Mouse (Mus musculus) hindbrain, embryonic 11.5 days (tissue): ENCODE measurements around the gene Ptcd2. TPM values are rescaled to one million over a fixed set of nuclear protein-coding genes. Genes with fewer than 3 reads are reported as not detected.

Experiments
- ATAC-seq: fragments of 200-750 bp; cut with Nextera tagmentation; 2 replicates; pipeline ENCODE4 v1.8.0; 2017; ENCODE audit warnings: mild to moderate bottlenecking, moderate TSS enrichment, moderate library complexity; ENCODE audit not compliant: low FRiP score
- DNase-seq: peaks from one replicate; pipeline ENCODE4 v3.0.0-alpha.2; 2015; ENCODE audit warnings: low spot score
- H3K27ac ChIP-seq: fragments of 300-500 bp; sonication (generic); 2 replicates; pipeline ENCODE4 v1.5.1; 2014; ENCODE audit warnings: mild to moderate bottlenecking, low read depth, low read length
- H3K27me3 ChIP-seq: fragments of 300-500 bp; sonication (generic); 2 replicates; pipeline ENCODE4 v1.6.1; 2014; ENCODE audit warnings: mild to moderate bottlenecking, low read length, moderate library complexity, mixed read lengths; ENCODE audit not compliant: control insufficient read depth, insufficient read depth
- H3K36me3 ChIP-seq: fragments of 300-500 bp; sonication (generic); 2 replicates; pipeline ENCODE4 v1.6.1; 2014; ENCODE audit warnings: mild to moderate bottlenecking, low read length, moderate library complexity, mixed read lengths; ENCODE audit not compliant: control insufficient read depth, insufficient read depth
- H3K4me1 ChIP-seq: fragments of 300-500 bp; sonication (generic); replicated peaks from 2 replicates; pipeline ENCODE4 v1.6.1; 2014; ENCODE audit warnings: low read length, mixed read lengths; ENCODE audit not compliant: control insufficient read depth, insufficient read depth
- H3K4me2 ChIP-seq: fragments of 300-500 bp; sonication (generic); replicated peaks from 2 replicates; pipeline ENCODE4 v1.6.1; 2014; ENCODE audit warnings: mild to moderate bottlenecking, low read depth, low read length
- H3K4me3 ChIP-seq: fragments of 300-500 bp; sonication (generic); 2 replicates; pipeline ENCODE4 v1.5.1; 2014; ENCODE audit warnings: low read depth, low read length
- H3K9ac ChIP-seq: fragments of 300-500 bp; sonication (generic); 2 replicates; pipeline ENCODE4 v1.6.1; 2014; ENCODE audit warnings: low read depth, low read length
- H3K9me3 ChIP-seq: fragments of 300-500 bp; sonication (generic); 2 replicates; pipeline ENCODE4 v1.6.1; 2016; ENCODE audit warnings: low read length; ENCODE audit not compliant: control insufficient read depth
- WGBS: fragments of 180-500 bp; shearing (Covaris S2); extraction: QIAGEN DNeasy Blood & Tissue Kit; methylation state at CpG from one replicate; pipeline ENCODE4 v1.1.7; 2014; 5-methylcytosine and 5-hydroxymethylcytosine counted together
- polyA plus RNA-seq: library from polyadenylated mRNA; unstranded; fragments of >200 nt; fragmentation: Nextera tagmentation; extraction: Ambion mirVana; gene quantifications from 2 replicates; pipeline ENCODE4 v1.2.1, GENCODE M21; 2014

The Ptcd2 gene
- polyA plus RNA-seq, 1 experiment from 2014 or later: 51.9 TPM

DNA sequence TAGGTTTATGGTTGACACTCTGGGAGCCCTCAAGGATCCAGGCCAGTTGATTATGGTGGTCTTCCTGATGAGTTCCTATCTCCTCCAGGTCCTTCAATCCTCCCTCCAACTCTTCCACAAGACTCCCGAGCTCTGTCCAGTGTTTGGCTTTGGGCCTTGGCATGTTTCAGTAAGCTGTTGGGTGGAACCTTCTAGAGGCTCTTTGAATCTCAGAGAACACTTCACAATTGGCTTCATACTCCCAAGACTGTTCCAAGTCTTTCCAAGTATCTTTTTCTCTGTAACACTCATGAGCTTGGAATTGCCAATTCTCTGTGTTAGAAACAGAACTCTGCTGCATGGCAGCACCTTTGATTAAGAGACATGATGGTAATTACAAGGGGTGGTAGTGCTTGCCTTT is 39.3 kb downstream of the Ptcd2 start:
- H3K4me2 ChIP-seq: no peak overlapping the region
- H3K4me1 ChIP-seq: no peaks in the 10 kb centered on the region
- no peak overlapping the region for H3K27ac ChIP-seq

DNA sequence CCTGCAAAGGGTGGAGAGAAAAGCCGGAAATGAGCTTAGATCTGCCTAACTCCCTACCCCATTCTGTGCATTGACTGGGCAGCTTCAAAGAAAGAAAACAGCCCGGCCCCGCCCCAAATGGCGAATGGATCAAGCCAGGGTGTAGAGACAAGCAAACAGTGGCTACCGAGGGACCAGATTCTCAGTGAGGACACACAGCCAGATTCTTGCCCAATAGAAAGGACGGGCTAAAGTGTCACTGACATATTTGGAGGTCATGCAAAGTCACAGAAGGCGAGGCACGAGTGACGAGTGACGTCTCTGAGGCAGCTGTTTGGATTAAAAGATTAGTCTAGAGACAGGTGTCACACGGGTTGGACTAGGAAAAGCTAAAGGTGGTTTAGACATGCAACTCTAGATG is 40.1 kb downstream of the Ptcd2 start:
- no peak overlapping the region for H3K27ac ChIP-seq
- WGBS: 82% methylated on average over 11 of the region's 11 CpGs
- DNase-seq: no peak

More for the DNA sequence above, 39.3 kb downstream of the Ptcd2 start:
- Histone ChIP-seq H3K36me3 (no peaks in the 10 kb centered on the region), H3K27me3 (no peaks in the 10 kb centered on the region), H3K9ac (no peak overlapping the region), H3K4me3 (no peak overlapping the region), H3K9me3 (no peaks in the 10 kb centered on the region)
- no peak for ATAC-seq
- DNase-seq: no peak
- 80% methylated on average over 1 of the region's 1 CpGs for WGBS

DNA sequence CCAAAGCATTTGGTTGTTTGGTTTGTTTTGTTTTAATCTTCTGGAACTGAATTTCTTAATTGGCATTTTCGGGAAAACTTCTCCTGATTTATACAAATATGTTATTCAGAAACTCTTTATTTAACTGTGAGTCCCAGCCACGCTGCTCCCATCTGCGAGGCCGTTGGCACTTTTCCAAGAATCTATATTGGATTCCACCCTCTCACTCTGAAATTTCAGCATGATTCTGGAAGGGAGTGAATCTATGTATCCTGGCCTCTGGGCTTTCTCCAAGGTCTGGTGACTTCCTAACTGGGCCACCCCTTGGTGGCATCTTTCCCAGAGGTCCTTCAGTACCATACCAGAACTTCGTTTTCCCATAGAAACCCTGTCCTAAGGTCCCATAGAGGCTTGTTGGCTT is 40.7 kb downstream of the Ptcd2 start:
- H3K4me2 ChIP-seq: no peak overlapping the region
- H3K27ac ChIP-seq: no peak overlapping the region
- DNase-seq (no peak), ATAC-seq (no peak)
- no peak overlapping the region for H3K9ac ChIP-seq
- H3K4me1 ChIP-seq: no peaks in the 10 kb centered on the region
- 87% methylated on average over 5 of the region's 5 CpGs for WGBS
- H3K27me3 ChIP-seq: no peaks in the 10 kb centered on the region
- H3K36me3 ChIP-seq: no peaks in the 10 kb centered on the region
- H3K4me3 ChIP-seq: no peak overlapping the region
- no peaks in the 10 kb centered on the region for H3K9me3 ChIP-seq

More for the DNA sequence above, 40.1 kb downstream of the Ptcd2 start:
- H3K9me3 ChIP-seq: no peaks in the 10 kb centered on the region
- H3K36me3 ChIP-seq: no peaks in the 10 kb centered on the region
- H3K4me1 ChIP-seq: no peaks in the 10 kb centered on the region
- no peaks in the 10 kb centered on the region for H3K27me3 ChIP-seq
- ATAC-seq: no peak
- no peak overlapping the region for H3K4me3 ChIP-seq
- no peak overlapping the region for H3K4me2 ChIP-seq
- H3K9ac ChIP-seq: no peak overlapping the region

DNA sequence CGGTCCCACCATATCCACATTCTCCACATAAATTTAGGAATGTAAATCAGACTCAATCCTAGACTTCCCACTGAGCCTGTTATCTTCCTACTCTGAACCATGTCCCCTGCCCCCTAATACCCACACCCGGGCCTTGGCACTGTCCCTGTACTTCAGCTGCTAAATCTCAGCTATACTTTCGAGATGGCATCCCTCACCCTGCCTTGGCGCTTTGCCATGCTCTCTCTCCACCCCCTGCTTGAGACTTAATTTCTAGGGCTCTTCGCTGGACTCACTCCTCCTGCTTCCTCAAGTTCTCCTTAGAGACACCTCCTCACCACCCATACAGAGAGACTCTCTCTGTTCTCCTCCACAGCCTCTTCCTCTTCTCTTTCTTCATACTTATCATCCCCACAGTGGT is 44.6 kb downstream of the Ptcd2 start:
- Histone ChIP-seq H3K4me1 (no peaks in the 10 kb centered on the region), H3K27me3 (no peaks in the 10 kb centered on the region), H3K9me3 (no peaks in the 10 kb centered on the region), H3K4me2 (no peak overlapping the region), H3K9ac (no peak overlapping the region), H3K27ac (no peak overlapping the region), H3K4me3 (no peak overlapping the region), H3K36me3 (no peaks in the 10 kb centered on the region)
- no peak for ATAC-seq
- 88% methylated on average over 5 of the region's 5 CpGs for WGBS
- no peak for DNase-seq

DNA sequence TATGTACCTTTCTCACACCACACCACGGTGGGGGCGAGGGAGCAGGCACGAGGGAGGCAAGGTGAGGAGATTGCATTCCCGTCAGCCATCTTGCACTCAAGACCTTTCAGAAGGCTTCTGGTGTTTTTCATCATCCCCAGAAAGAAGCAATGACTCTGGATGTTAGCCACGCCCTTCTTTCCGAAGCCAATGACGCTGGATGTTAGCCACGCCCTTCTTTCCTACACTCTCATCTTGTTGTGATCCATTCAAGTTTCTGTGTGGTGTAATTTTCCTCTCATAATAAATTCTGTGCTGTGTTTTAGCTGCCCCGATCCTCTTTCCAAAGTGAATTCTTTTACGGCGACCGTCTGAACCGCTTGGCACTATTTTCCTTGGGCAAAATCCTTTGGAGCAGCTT is 50.3 kb downstream of the Ptcd2 start:
- Histone ChIP-seq H3K4me2 (no peak overlapping the region), H3K36me3 (no peaks in the 10 kb centered on the region), H3K27ac (no peak overlapping the region), H3K4me1 (no peaks in the 10 kb centered on the region), H3K9me3 (no peaks in the 10 kb centered on the region), H3K27me3 (no peaks in the 10 kb centered on the region), H3K9ac (no peak overlapping the region), H3K4me3 (no peak overlapping the region)
- WGBS: 93% methylated on average over 13 of the region's 13 CpGs
- ATAC-seq (no peak), DNase-seq (no peak)

DNA sequence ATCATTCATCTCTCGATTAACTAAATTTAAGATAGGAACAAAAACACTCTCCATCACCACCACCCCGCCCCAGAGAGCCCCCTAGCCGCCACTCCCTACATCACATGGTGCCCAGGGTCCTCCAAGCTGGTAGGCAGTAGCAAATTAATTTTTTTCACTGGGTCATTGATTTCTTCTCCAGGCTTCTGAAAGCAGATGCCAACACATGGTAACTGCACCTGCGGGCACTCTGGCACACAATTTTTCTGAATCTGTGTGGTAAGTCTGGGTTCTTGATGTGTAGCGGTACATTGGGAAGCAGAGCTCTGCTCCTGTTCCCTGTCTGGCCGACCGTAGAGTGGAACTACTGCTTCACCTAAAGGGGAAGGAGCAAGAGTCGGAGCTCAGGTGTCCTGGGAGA is 53.7 kb downstream of the Ptcd2 start:
- ATAC-seq: no peak
- 89% methylated on average over 8 of the region's 8 CpGs for WGBS

DNA sequence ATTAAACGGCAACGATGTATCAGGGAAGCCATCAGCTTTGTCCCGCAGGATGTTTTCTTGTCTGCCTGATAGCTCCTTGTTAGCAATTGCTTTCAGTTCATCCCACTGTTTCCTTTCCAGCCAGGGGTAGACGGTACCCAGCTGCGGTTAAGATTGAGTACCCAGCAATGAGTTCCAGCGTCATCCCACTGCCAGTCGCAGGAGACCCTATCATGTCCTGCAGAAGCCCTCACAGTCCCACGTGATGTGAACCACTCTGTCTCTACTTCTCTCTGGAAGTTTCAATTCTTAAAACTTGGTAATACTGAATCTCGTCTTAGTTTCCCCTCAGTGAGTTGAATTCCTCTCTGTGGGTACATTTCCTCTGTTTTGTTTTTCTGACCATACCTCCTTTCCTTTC is 56.7 kb downstream of the Ptcd2 start:
- WGBS: 89% methylated on average over 9 of the region's 9 CpGs
- DNase-seq (no peak), ATAC-seq (no peak)
- no peaks in the 10 kb centered on the region for H3K27me3 ChIP-seq
- H3K4me3 ChIP-seq: no peak overlapping the region
- no peaks in the 10 kb centered on the region for H3K4me1 ChIP-seq
- no peak overlapping the region for H3K27ac ChIP-seq
- H3K9me3 ChIP-seq: no peaks in the 10 kb centered on the region
- H3K4me2 ChIP-seq: no peak overlapping the region
- no peak overlapping the region for H3K9ac ChIP-seq
- no peaks in the 10 kb centered on the region for H3K36me3 ChIP-seq

More for the DNA sequence above, 53.7 kb downstream of the Ptcd2 start:
- no peak overlapping the region for H3K4me3 ChIP-seq
- H3K9ac ChIP-seq: no peak overlapping the region
- no peaks in the 10 kb centered on the region for H3K27me3 ChIP-seq
- no peak overlapping the region for H3K27ac ChIP-seq
- no peak overlapping the region for H3K4me2 ChIP-seq
- no peaks in the 10 kb centered on the region for H3K36me3 ChIP-seq
- H3K4me1 ChIP-seq: no peaks in the 10 kb centered on the region
- DNase-seq: no peak
- H3K9me3 ChIP-seq: no peaks in the 10 kb centered on the region

DNA sequence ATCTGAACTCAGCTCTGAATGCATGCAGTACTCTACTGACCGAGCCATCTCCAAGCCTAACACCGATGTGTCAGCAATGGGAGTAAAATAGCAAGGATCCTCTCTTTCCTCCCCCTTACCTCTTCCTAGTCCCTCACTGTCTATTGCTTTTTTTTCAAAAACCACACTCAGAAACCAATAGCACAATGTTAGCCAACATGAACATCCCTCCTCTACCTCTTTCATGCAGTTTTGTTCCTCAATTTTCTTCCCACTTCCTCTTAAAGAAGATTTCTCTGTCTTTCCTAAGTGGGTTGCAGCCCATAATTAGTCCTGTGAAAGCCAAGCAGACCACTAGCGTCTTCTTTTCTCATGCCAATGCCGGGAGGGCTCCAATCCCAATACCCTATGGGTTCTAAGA is 57.3 kb downstream of the Ptcd2 start:
- Histone ChIP-seq H3K4me1 (no peaks in the 10 kb centered on the region), H3K36me3 (no peaks in the 10 kb centered on the region), H3K27ac (no peak overlapping the region), H3K4me2 (no peak overlapping the region), H3K9ac (no peak overlapping the region), H3K27me3 (no peaks in the 10 kb centered on the region), H3K4me3 (no peak overlapping the region), H3K9me3 (no peaks in the 10 kb centered on the region)
- no peak for ATAC-seq
- DNase-seq: no peak
- whole genome bisulfite sequencing: 96% methylated on average over 4 of the region's 4 CpGs

DNA sequence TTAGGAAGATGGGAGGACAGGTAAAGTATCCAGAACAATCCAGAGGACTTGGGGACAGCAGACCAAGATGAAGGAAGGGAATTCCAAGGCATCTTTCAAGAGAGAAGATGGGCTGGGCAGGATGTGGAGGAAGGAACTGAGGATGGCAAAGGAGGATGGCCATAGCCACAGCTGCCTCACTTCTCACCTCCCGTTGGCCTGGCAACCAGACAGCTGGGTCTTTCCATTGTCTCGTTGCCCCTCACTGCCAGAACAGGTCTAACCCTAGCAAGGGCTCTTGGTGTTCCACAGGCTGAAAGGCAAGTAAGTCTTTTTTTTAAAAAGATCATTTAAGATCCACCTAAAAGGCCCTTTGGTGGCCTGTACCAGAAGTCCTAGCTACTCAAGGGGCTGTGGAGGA is 59.3 kb downstream of the Ptcd2 start:
- Histone ChIP-seq H3K9ac (no peak overlapping the region), H3K9me3 (no peaks in the 10 kb centered on the region), H3K4me3 (no peak overlapping the region), H3K27me3 (no peaks in the 10 kb centered on the region), H3K36me3 (no peaks in the 10 kb centered on the region), H3K27ac (no peak overlapping the region), H3K4me1 (no peaks in the 10 kb centered on the region), H3K4me2 (no peak overlapping the region)
- 67% methylated on average over 2 of the region's 2 CpGs for WGBS
- ATAC-seq: no peak
- DNase-seq: no peak
